Mouse (Mus musculus) erythroblast, adult 5-6 weeks (primary cell): ENCODE results near the gene Mgat1. TPM values are rescaled to one million over a fixed set of nuclear protein-coding genes. Genes with fewer than 3 reads are reported as not detected.

Experiments
- total RNA-seq, 2 experiments: library from RNA; stranded (forward) in 1 of 2; stranded (reverse) in 1 of 2; fragments of 150-400 nt in 1 of 2; fragments of 200-764, 138-1000 nt in 1 of 2; gene quantifications; 2 replicates each; pipeline versions ENCODE4 v1.2.3 to v1.2.4; 2015 to 2017; ENCODE audit warnings: low replicate concordance in 2 of 2

Mgat1 gene
- total RNA-seq, 2 experiments from 2014 or later, result 10.2 to 11.4 TPM

Other genes with a start within 250 kb of the Mgat1 start
- 21.1 and 35.5 TPM in 2 replicates for gene 9930111J21Rik2, start 192.9 kb upstream of the Mgat1 start, total RNA-seq (2015; ENCODE audit: low replicate concordance)
- 12.4 and 17.8 TPM in 2 replicates for gene 9930111J21Rik2, start 192.9 kb upstream of the Mgat1 start, total RNA-seq (2017; ENCODE audit: low replicate concordance)
- gene Tgtp2, start 180.0 kb upstream of the Mgat1 start, total RNA-seq (2015; ENCODE audit: low replicate concordance), result 18.2 and 28.2 TPM in 2 replicates
- 28.4 and 51.8 TPM in 2 replicates for gene Tgtp2, start 180.0 kb upstream of the Mgat1 start, total RNA-seq (2017; ENCODE audit: low replicate concordance)
- gene Ifi47, start 167.6 kb upstream of the Mgat1 start, total RNA-seq (2015; ENCODE audit: low replicate concordance), result 33.2 and 37.5 TPM in 2 replicates
- gene Ifi47, start 167.6 kb upstream of the Mgat1 start, total RNA-seq (2017; ENCODE audit: low replicate concordance), result 15.9 and 29.4 TPM in 2 replicates
- gene Olfr1396, start 129.3 kb upstream of the Mgat1 start, total RNA-seq (2015; ENCODE audit: low replicate concordance), result not detected in 2 replicates
- gene Olfr1396, start 129.3 kb upstream of the Mgat1 start, total RNA-seq (2017; ENCODE audit: low replicate concordance), result not detected in 2 replicates
- gene Olfr1395, start 101.9 kb upstream of the Mgat1 start, total RNA-seq (2015; ENCODE audit: low replicate concordance), result not detected in 2 replicates
- not detected in 2 replicates for gene Olfr1395, start 101.9 kb upstream of the Mgat1 start, total RNA-seq (2017; ENCODE audit: low replicate concordance)
- gene Olfr1394, start 89.8 kb upstream of the Mgat1 start, total RNA-seq (2015; ENCODE audit: low replicate concordance), result not detected in 2 replicates
- not detected in 2 replicates for gene Olfr1394, start 89.8 kb upstream of the Mgat1 start, total RNA-seq (2017; ENCODE audit: low replicate concordance)
- 0.84 and 2.3 TPM in 2 replicates for gene Btnl9, start 57.0 kb upstream of the Mgat1 start, total RNA-seq (2015; ENCODE audit: low replicate concordance)
- gene Btnl9, start 57.0 kb upstream of the Mgat1 start, total RNA-seq (2017; ENCODE audit: low replicate concordance), result 3.1 and 5.7 TPM in 2 replicates
- 18.6 and 25.4 TPM in 2 replicates for gene Zfp62, start 40.9 kb upstream of the Mgat1 start, total RNA-seq (2015; ENCODE audit: low replicate concordance)
- gene Zfp62, start 40.9 kb upstream of the Mgat1 start, total RNA-seq (2017; ENCODE audit: low replicate concordance), result 14.8 and 28.9 TPM in 2 replicates
- not detected in 2 replicates for gene Olfr1393, start 34.1 kb downstream of the Mgat1 start, total RNA-seq (2015; ENCODE audit: low replicate concordance)
- not detected in 2 replicates for gene Olfr1393, start 34.1 kb downstream of the Mgat1 start, total RNA-seq (2017; ENCODE audit: low replicate concordance)
- gene Olfr1392, start 41.1 kb downstream of the Mgat1 start, total RNA-seq (2015; ENCODE audit: low replicate concordance), result not detected in 2 replicates
- gene Olfr1392, start 41.1 kb downstream of the Mgat1 start, total RNA-seq (2017; ENCODE audit: low replicate concordance), result not detected in 2 replicates
- not detected in 2 replicates for gene Olfr10, start 60.5 kb downstream of the Mgat1 start, total RNA-seq (2015; ENCODE audit: low replicate concordance)
- gene Olfr10, start 60.5 kb downstream of the Mgat1 start, total RNA-seq (2017; ENCODE audit: low replicate concordance), result not detected in 2 replicates
- gene Olfr1391, start 78.6 kb downstream of the Mgat1 start, total RNA-seq (2015; ENCODE audit: low replicate concordance), result not detected in 2 replicates
- gene Olfr1391, start 78.6 kb downstream of the Mgat1 start, total RNA-seq (2017; ENCODE audit: low replicate concordance), result 0.34 TPM in 1 of 2 replicates, not detected in the other
- gene Olfr1390, start 91.0 kb downstream of the Mgat1 start, total RNA-seq (2015; ENCODE audit: low replicate concordance), result not detected in 2 replicates
- 0.09 TPM in 1 of 2 replicates, not detected in the other for gene Olfr1390, start 91.0 kb downstream of the Mgat1 start, total RNA-seq (2017; ENCODE audit: low replicate concordance)
- gene Olfr1389, start 178.9 kb downstream of the Mgat1 start, total RNA-seq (2015; ENCODE audit: low replicate concordance), result not detected in 2 replicates
- gene Olfr1389, start 178.9 kb downstream of the Mgat1 start, total RNA-seq (2017; ENCODE audit: low replicate concordance), result not detected in 2 replicates
- 0.21 and 2.1 TPM in 2 replicates for gene Olfr1388, start 192.4 kb downstream of the Mgat1 start, total RNA-seq (2015; ENCODE audit: low replicate concordance)
- gene Olfr1388, start 192.4 kb downstream of the Mgat1 start, total RNA-seq (2017; ENCODE audit: low replicate concordance), result 5.9 and 6.3 TPM in 2 replicates
- gene Olfr1387, start 211.2 kb downstream of the Mgat1 start, total RNA-seq (2015; ENCODE audit: low replicate concordance), result not detected in 2 replicates
- gene Olfr1387, start 211.2 kb downstream of the Mgat1 start, total RNA-seq (2017; ENCODE audit: low replicate concordance), result not detected in 2 replicates
- gene Olfr1386, start 220.9 kb downstream of the Mgat1 start, total RNA-seq (2015; ENCODE audit: low replicate concordance), result not detected in 2 replicates
- gene Olfr1386, start 220.9 kb downstream of the Mgat1 start, total RNA-seq (2017; ENCODE audit: low replicate concordance), result not detected in 2 replicates
- not detected in 2 replicates for gene Olfr1385, start 244.9 kb downstream of the Mgat1 start, total RNA-seq (2015; ENCODE audit: low replicate concordance)
- not detected in 2 replicates for gene Olfr1385, start 244.9 kb downstream of the Mgat1 start, total RNA-seq (2017; ENCODE audit: low replicate concordance)